Mouse (Mus musculus): ENCODE results near the gene Gm12830.

GRCm38 (mm10) chr4:114841336-114841920 lies 19.9 kb downstream of the Gm12830 start:
- TF ChIP-seq GATA1 (IDR thresholded peaks at IDR 0.05; ENCODE audit: low read length) (no peak), TAL1 (IDR thresholded peaks at IDR 0.05; ENCODE audit: low read length) (no peak)
